Mouse (Mus musculus) left cerebral cortex, postnatal 25 days (tissue): Measurements from ENCODE around the gene Krt15. TPM values are rescaled to one million over a fixed set of nuclear protein-coding genes. Genes with fewer than 3 reads are reported as not detected.

ENCODE experiments used
- DNase-seq, 2 experiments: peaks; one replicate each; pipeline ENCODE4 v3.0.0; 2022; ENCODE audit warnings: low spot score in 2 of 2, mixed read lengths in 1 of 2
- intact Hi-C: fragments of 180-260 bp; cut with DNase I; formaldehyde crosslinking; loops from one replicate; pipeline ENCODE4 v1.15.1; 2025
- total RNA-seq, 2 experiments: library from RNA; stranded (reverse); gene quantifications; 2 replicates each; pipeline ENCODE4 v1.2.3; 2021

The Krt15 gene
- total RNA-seq = not detected

- no peak for DNase-seq
- intact Hi-C loops = no loop called here
These were observed at the start of gene Krt15 for GRCm38 (mm10) chr11:100135731-100136130. Gene Krt15 (minus strand): TSS chr11:100135928.

GRCm38 (mm10) chr11:100181725-100182124 lies 46.0 kb upstream of the Krt15 start:
- intact Hi-C loops = no loop called here
- no peak for DNase-seq

GRCm38 (mm10) chr11:100179260-100179659 lies 43.5 kb upstream of the Krt15 start:
- peak in 1 of 2 experiments; percentile 30 for DNase-seq
- intact Hi-C loops = no loop called here

GRCm38 (mm10) chr11:100178307-100178706 lies 42.6 kb upstream of the Krt15 start:
- DNase-seq = peak; percentile 18 to 22
- intact Hi-C loops = no loop called here

- intact Hi-C loops = no loop called here
- no peak for DNase-seq
These were observed 41.1 kb upstream of the Krt15 start for GRCm38 (mm10) chr11:100176791-100177190.

- intact Hi-C loops = loop anchor here (1.0 to 5.0 kb wide), 6 partner anchors 107 to 790 kb away; no protein-coding TSS in a partner anchor
- DNase-seq = peak; percentile 74 to 81
These were observed 33.3 kb upstream of the Krt15 start for GRCm38 (mm10) chr11:100168765-100169762.

- intact Hi-C loops = loop anchor here (2.0 to 5.0 kb wide), 4 partner anchors 106 to 789 kb away; no protein-coding TSS in a partner anchor
- no peak for DNase-seq
These were observed 32.3 kb upstream of the Krt15 start for GRCm38 (mm10) chr11:100168071-100168470.

- intact Hi-C loops = no loop called here
- no peak for DNase-seq
These were observed 28.7 kb upstream of the Krt15 start for GRCm38 (mm10) chr11:100164392-100164791.

GRCm38 (mm10) chr11:100157908-100158477 lies 22.3 kb upstream of the Krt15 start:
- no peak for DNase-seq
- intact Hi-C loops = no loop called here

- no peak for DNase-seq
- intact Hi-C loops = no loop called here
These were observed 21.6 kb upstream of the Krt15 start for GRCm38 (mm10) chr11:100157331-100157730.

GRCm38 (mm10) chr11:100155497-100156255 lies 19.9 kb upstream of the Krt15 start:
- no peak for DNase-seq
- intact Hi-C loops = no loop called here

- no peak for DNase-seq
- intact Hi-C loops = no loop called here
These were observed 13.0 kb upstream of the Krt15 start, which contains the start of gene Krt19 for GRCm38 (mm10) chr11:100148615-100149330. Gene Krt19 (minus strand): TSS chr11:100148665.

- intact Hi-C loops = no loop called here
- no peak for DNase-seq
These were observed 12.0 kb upstream of the Krt15 start for GRCm38 (mm10) chr11:100147566-100148353.

GRCm38 (mm10) chr11:100145858-100146560 lies 10.3 kb upstream of the Krt15 start:
- no peak for DNase-seq
- intact Hi-C loops = no loop called here

- DNase-seq = no peak
- intact Hi-C loops = no loop called here
These were observed 9.4 kb upstream of the Krt15 start for GRCm38 (mm10) chr11:100145104-100145503.

- no peak for DNase-seq
- intact Hi-C loops = no loop called here
These were observed 5.2 kb upstream of the Krt15 start for GRCm38 (mm10) chr11:100140966-100141365.

GRCm38 (mm10) chr11:100139391-100139790 lies 3.7 kb upstream of the Krt15 start:
- no peak for DNase-seq
- intact Hi-C loops = no loop called here

GRCm38 (mm10) chr11:100138809-100139208 lies 3.1 kb upstream of the Krt15 start:
- intact Hi-C loops = no loop called here
- DNase-seq = no peak
